Mouse (Mus musculus) testis, adult 2 months (tissue): ENCODE measurements around the gene Wdr47.

Experiments
- CTCF ChIP-seq: fragments of 200-500 bp; IDR thresholded peaks from 2 replicates; pipeline ENCODE4 v1.5.1; 2012; ENCODE audit warnings: low read depth, mild to moderate bottlenecking, inconsistent platforms, low read length, moderate library complexity; ENCODE audit not compliant: control insufficient read depth, insufficient read depth, insufficient replicate concordance
- POLR2A ChIP-seq: fragments of 200-500 bp; IDR thresholded peaks from 2 replicates; pipeline ENCODE4 v1.6.1; 2012; ENCODE audit warnings: low read depth, mild to moderate bottlenecking, inconsistent platforms, low read length, moderate library complexity; ENCODE audit not compliant: control insufficient read depth

DNA sequence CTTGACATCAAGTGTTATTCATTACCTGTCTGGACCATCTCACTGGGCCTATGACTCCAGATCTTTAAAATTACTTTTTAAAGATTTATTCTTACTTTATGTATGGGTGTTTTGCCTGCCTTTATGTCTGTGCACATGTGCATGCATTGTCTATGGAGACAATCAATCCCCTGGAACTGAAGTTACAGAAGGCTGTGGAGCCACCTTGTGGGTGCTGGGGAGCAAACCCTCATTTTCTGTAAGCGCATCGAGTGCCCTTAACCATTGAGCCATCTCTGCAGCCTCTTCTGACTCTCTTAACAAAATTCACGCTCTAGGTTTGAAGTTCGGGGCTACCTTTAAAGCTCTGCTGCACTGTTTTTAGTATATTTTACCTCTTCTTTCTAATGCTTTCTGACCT lies 48.3 kb downstream of the Wdr47 start:
- TF ChIP-seq CTCF (no peak), POLR2A (no peak)
